Comparison of ENCODE assay signal across 17 mouse cellular contexts in genomic region chr3:136439350-136439749, GRCm38 (mm10).
"Had no signal": no experiment of that assay in that cellular context is flagged by ENCODE, and none has a peak within 500 bp of the region (broad histone marks: within the 10 kb centered on the region; RNA-seq: fewer than 3 reads in every experiment).

No protein-coding gene starts in this region.

- H3K9ac ChIP-seq: intestine, embryonic 15.5 days; limb, embryonic 12.5 days; limb, embryonic 15.5 days; liver, embryonic 13.5 days; neural tube, embryonic 13.5 days had no signal

- ATAC-seq: hindbrain, embryonic 16.5 days; intestine, embryonic 15.5 days had no signal

- H3K9me3 ChIP-seq: intestine, embryonic 15.5 days; limb, embryonic 12.5 days; limb, embryonic 15.5 days; liver, embryonic 13.5 days; neural tube, embryonic 13.5 days had no signal

- H3K4me3 ChIP-seq: intestine, embryonic 15.5 days; limb, embryonic 12.5 days; limb, embryonic 15.5 days; liver, embryonic 13.5 days; neural tube, embryonic 13.5 days had no signal

- H3K27me3 ChIP-seq: intestine, embryonic 15.5 days; limb, embryonic 15.5 days; liver, embryonic 13.5 days; neural tube, embryonic 13.5 days had no signal

- H3K36me3 ChIP-seq: intestine, embryonic 15.5 days; limb, embryonic 12.5 days; limb, embryonic 15.5 days; liver, embryonic 13.5 days; neural tube, embryonic 13.5 days had no signal

- H3K27ac ChIP-seq: intestine, embryonic 15.5 days; limb, embryonic 12.5 days; limb, embryonic 15.5 days; liver, embryonic 13.5 days; neural tube, embryonic 13.5 days had no signal

- H3K4me1 ChIP-seq: intestine, embryonic 15.5 days; limb, embryonic 12.5 days; limb, embryonic 15.5 days; liver, embryonic 13.5 days; neural tube, embryonic 13.5 days had no signal

- H3K4me2 ChIP-seq: intestine, embryonic 15.5 days; limb, embryonic 12.5 days; limb, embryonic 15.5 days; liver, embryonic 13.5 days; midbrain, embryonic 11.5 days; neural tube, embryonic 13.5 days had no signal

- DNase-seq: left cerebral cortex, postnatal 4 days; liver, embryonic 13.5 days; lung, adult 2 months; lung, postnatal 14 days; lung, postnatal 4 days; midbrain, embryonic 14.5 days; retina, postnatal 1 day; right cerebral cortex, postnatal 25 days; spleen, adult 18-20 months; thymus, adult 18-20 months; thymus, postnatal 36 days had no signal
